Mouse (Mus musculus) liver, embryonic 11.5 days (tissue): ENCODE measurements around the gene Sat2. TPM values are rescaled to one million over a fixed set of nuclear protein-coding genes. Genes with fewer than 3 reads are reported as not detected.

Source experiments
- ATAC-seq: fragments of 200-750 bp; cut with Nextera tagmentation; replicated peaks from 2 replicates; pipeline ENCODE4 v1.8.0; 2017; ENCODE audit warnings: moderate number of reproducible peaks, mild to moderate bottlenecking, moderate TSS enrichment, moderate library complexity; ENCODE audit not compliant: low FRiP score
- DNase-seq: peaks from one replicate; pipeline ENCODE4 v3.0.0-alpha.2; 2017; ENCODE audit warnings: low spot score
- H3K27ac ChIP-seq: fragments of 300-500 bp; sonication (generic); 2 replicates; pipeline ENCODE4 v1.5.1; 2014; ENCODE audit warnings: mild to moderate bottlenecking, low read depth, low read length, control low read depth
- H3K27me3 ChIP-seq: fragments of 300-500 bp; sonication (generic); replicated peaks from 2 replicates; pipeline ENCODE4 v1.6.1; 2014; ENCODE audit warnings: low read length, mixed read lengths; ENCODE audit not compliant: control insufficient read depth, insufficient read depth
- H3K36me3 ChIP-seq: fragments of 300-500 bp; sonication (generic); 2 replicates; pipeline ENCODE4 v1.6.1; 2014; ENCODE audit warnings: mild to moderate bottlenecking, low read length, moderate library complexity, mixed read lengths; ENCODE audit not compliant: control insufficient read depth, insufficient read depth
- H3K4me1 ChIP-seq: fragments of 300-500 bp; sonication (generic); replicated peaks from 2 replicates; pipeline ENCODE4 v1.6.1; 2014; ENCODE audit warnings: low read length, mixed read lengths; ENCODE audit not compliant: control insufficient read depth, insufficient read depth
- H3K4me2 ChIP-seq: fragments of 300-500 bp; sonication (generic); 2 replicates; pipeline ENCODE4 v1.6.1; 2014; ENCODE audit warnings: mild to moderate bottlenecking, control low read depth, moderate library complexity
- H3K4me3 ChIP-seq: fragments of 300-500 bp; sonication (generic); 2 replicates; pipeline ENCODE4 v1.5.1; 2014; ENCODE audit warnings: low read depth, low read length, control low read depth
- H3K9ac ChIP-seq: fragments of 300-500 bp; sonication (generic); 2 replicates; pipeline ENCODE4 v1.6.1; 2014; ENCODE audit warnings: low read depth, low read length, control low read depth
- H3K9me3 ChIP-seq: fragments of 300-500 bp; sonication (generic); 2 replicates; pipeline ENCODE4 v1.6.1; 2016; ENCODE audit warnings: low read length, inconsistent platforms, mixed read lengths; ENCODE audit not compliant: control insufficient read depth
- WGBS: fragments of 180-500 bp; shearing (Covaris S2); extraction: QIAGEN DNeasy Blood & Tissue Kit; methylation state at CpG from one replicate; pipeline ENCODE4 v1.1.7; 2014; 5-methylcytosine and 5-hydroxymethylcytosine counted together
- polyA plus RNA-seq: library from polyadenylated mRNA; unstranded; fragments of >200 nt; fragmentation: Nextera tagmentation; extraction: Ambion mirVana; gene quantifications from 2 replicates; pipeline ENCODE4 v1.2.1, GENCODE M21; 2014

Gene Sat2
- polyA plus RNA-seq, 1 experiment from 2014 or later: 16.7 TPM

DNA sequence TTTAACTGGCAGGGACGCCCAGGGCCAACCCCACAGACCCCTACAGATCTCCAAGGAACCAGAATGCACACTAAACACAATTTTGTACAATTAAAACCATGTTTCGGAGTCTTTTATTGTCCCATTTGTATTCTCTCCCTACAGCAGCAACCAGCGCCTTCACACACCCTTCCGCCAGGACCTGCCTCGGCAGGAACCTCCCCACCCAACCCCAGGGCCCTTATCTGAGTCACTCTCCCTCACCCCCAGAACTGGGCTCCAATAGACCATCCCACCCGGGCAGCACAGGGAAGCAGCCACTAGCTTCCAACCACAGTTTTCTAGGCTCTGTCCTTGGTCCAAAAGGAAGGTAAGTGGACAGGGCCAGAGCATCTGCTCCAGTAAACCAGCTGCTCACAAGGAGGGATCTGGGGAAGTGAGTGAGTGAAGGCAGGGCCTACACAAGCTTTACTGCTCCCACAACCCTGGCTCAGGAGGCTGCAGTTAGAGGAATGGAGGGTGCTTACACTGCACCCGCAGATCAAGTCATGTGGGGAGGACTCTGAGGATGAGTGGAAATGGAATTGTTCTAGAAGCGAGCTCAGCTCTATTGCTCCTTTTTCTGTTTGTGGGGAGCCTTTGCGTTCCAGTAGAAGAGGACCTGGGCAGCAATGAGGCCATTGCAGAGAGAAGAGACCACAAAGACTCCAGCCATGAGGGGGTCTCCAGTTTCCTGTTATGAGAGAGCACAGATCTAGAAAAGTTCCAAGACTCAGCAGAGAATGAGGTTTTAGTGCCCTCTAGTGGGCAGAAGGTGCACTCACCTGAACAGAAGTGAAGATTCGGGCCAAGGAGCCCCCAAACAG is 35.0 kb downstream of the Sat2 start:
- H3K4me2 ChIP-seq: peak overlapping the region; percentile 17; the same call in 1 of the 2 replicates
- 0 out of 2 replicates have a peak, but pooled peaks have one; percentile 44 for ATAC-seq

DNA sequence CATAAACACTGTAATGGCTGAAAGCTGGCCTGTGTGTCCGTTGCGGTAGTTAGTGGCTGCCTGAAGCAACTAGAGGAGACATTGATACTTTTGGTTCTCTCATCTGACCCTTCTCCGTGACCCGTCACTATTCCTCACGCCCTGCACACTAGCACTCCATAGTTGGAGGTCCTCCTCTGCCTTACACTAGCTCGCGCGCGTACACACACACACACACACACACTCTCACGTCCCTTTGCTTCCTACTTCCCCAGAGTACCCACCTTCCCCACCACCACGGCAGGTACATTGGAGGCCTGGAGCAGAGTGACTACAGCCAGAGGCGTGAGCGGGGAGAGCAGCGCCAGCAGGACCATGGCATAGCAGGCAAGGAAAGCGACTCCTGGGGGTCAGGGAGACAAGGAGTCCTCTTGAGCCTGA is 35.6 kb downstream of the Sat2 start:
- Histone ChIP-seq H3K27ac (no peak overlapping the region), H3K4me2 (no peak overlapping the region), H3K4me3 (no peak overlapping the region), H3K9me3 (no peaks in the 10 kb centered on the region), H3K36me3 (peaks cover 29% of the 10 kb centered on the region), H3K4me1 (peaks cover 35% of the 10 kb centered on the region), H3K9ac (no peak overlapping the region), H3K27me3 (no peaks in the 10 kb centered on the region)
- ATAC-seq: no peak
- no peak for DNase-seq
- WGBS: 83% methylated on average over 15 of the region's 15 CpGs

More for the DNA sequence above, 35.0 kb downstream of the Sat2 start:
- peaks cover 35% of the 10 kb centered on the region for H3K36me3 ChIP-seq
- H3K9me3 ChIP-seq: no peaks in the 10 kb centered on the region
- 0 out of 2 replicates have a peak overlapping the region, but pooled peaks have one; percentile 23 for H3K27ac ChIP-seq
- DNase-seq: no peak
- H3K27me3 ChIP-seq: no peaks in the 10 kb centered on the region
- H3K4me3 ChIP-seq: no peak overlapping the region
- 0 out of 2 replicates have a peak overlapping the region, but pooled peaks have one; percentile 3 for H3K9ac ChIP-seq
- H3K4me1 ChIP-seq: peaks cover 35% of the 10 kb centered on the region
- 66% methylated on average over 10 of the region's 10 CpGs for WGBS

DNA sequence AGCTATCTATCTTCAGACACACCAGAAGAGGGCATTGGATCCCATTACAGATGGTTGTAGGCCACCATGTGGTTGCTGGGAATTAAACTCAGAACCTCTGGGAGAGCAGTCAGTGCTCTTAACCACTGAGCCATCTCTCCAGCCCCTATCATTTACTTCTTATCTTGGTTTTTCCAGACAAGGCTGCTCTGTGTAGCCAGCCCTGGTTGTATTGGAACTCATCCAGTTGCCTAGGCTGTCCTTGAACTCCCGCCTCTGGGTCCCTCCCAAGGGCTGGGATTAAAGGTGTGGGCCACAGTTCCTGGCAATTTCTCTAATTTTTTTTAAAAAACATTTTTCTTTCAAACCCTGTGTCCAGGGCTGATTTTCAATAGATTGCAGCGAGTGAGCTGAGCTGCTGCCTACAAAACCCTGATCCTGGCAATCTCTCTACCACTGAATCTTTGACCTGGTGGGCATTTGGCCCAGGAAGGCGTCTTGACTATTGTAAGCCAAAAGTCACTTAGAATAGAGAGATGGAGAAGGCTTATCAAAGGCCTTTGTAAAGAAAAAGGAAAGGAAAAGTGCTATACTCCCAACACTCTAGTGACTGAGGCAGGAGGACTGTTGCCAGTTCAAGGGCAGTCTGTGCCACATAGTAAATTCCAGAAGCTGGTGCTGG is 39.5 kb downstream of the Sat2 start:
- Histone ChIP-seq H3K9me3 (no peaks in the 10 kb centered on the region), H3K27ac (peak overlapping the region; percentile 94), H3K4me3 (peak overlapping the region; percentile 60), H3K27me3 (no peaks in the 10 kb centered on the region), H3K4me1 (peaks cover 31% of the 10 kb centered on the region), H3K36me3 (peaks cover 31% of the 10 kb centered on the region), H3K4me2 (peak overlapping the region; percentile 75), H3K9ac (peak overlapping the region; percentile 81)
- WGBS: 59% methylated on average over 3 of the region's 3 CpGs
- DNase-seq (no peak), ATAC-seq (no peak)

DNA sequence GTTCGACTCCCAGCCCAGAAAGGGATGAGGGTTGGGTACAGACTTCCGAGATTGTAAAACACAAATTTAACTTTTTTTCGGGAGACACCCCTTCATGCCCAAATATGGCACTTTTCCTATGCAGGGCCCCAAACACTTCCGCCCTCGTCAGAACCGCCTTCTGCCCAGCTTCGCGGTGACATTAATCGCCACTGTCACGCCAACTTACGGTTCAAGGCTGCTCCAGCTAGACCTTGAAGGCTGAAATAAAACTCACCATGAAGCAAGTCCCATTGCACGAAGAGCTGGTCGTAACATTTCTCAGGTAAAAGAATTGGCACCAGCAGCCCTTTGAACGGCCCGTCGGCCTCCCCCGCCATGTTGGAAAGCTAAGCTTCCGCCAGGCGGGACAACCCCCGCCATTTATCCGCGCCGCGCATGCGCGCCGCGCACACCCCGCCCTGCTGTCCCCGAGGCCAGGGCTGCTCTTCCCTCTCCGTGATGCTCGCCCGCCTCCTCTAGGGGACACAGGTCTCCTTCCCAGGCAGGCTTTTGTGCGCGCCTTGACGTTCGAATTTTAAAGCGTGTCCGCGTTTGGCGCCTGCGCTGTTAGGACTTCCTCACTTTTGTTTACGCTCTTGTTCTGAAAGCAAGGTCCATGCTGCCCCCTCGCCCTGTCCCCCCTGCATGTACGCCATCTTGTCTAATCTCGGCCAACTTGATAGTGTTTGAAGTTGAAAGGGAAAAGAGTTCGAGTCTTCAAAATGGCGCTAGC is 40.6 kb downstream of the Sat2 start, which contains the start of gene Mpdu1:
Gene Mpdu1, minus strand, starts transcription at position 430 of the 754 bp plus-strand sequence.
- peak within 1 kb of the TSS; percentile 75 for H3K4me2 ChIP-seq
- DNase-seq (peak; percentile 95), ATAC-seq (peak; percentile 90)
- peak within 1 kb of the TSS; percentile 60 for H3K4me3 ChIP-seq
- WGBS: under 1% methylated on average over 48 of the region's 48 CpGs
- H3K27ac ChIP-seq: peak within 1 kb of the TSS; percentile 94
- peaks cover 23% of the 10 kb centered on the region for H3K4me1 ChIP-seq
- peaks cover 29% of the 10 kb centered on the region for H3K36me3 ChIP-seq
- no peaks in the 10 kb centered on the region for H3K9me3 ChIP-seq
- no peaks in the 10 kb centered on the region for H3K27me3 ChIP-seq
- peak within 1 kb of the TSS; percentile 81 for H3K9ac ChIP-seq

DNA sequence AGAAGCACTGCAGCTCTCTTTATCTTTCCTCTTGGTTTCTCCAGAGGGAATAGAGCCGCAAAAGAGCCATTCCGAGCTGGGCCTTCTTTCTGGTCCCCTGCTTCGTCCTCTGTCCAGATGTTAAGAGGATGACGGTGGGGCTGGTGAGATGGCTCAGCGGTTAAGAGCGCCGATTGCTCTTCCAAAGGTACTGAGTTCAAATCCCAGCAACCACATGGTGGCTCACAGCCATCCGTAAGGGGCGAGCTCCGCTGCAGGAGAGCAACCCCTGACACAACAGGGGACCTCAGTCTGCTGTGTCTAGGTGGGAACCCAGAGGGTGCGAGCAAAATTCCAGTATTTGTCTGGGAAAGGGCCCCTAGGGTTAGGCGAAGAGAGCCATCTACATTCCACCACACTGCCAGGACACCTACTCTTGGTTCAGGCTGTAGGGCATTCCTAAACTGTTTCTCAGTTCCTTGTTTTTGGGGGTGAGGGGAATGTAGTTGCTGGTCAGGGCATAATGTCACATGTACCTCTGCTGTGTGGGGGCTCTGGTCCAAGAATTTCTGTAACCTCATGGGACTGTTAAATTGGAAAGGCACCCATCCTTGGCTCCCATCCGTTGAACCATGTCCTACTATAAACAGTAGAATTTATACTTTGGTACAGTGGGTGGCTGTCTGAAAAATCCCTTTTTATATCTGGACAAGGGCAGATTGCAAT is 41.3 kb downstream of the Sat2 start:
- Histone ChIP-seq H3K9me3 (no peaks in the 10 kb centered on the region), H3K36me3 (peaks cover 28% of the 10 kb centered on the region), H3K9ac (peak overlapping the region; percentile 81), H3K27ac (peak overlapping the region; percentile 94), H3K4me1 (peaks cover 23% of the 10 kb centered on the region), H3K4me2 (peak overlapping the region; percentile 75), H3K27me3 (no peaks in the 10 kb centered on the region), H3K4me3 (peak overlapping the region; percentile 60)
- WGBS: 68% methylated on average over 13 of the region's 13 CpGs
- no peak for DNase-seq
- no peak for ATAC-seq

DNA sequence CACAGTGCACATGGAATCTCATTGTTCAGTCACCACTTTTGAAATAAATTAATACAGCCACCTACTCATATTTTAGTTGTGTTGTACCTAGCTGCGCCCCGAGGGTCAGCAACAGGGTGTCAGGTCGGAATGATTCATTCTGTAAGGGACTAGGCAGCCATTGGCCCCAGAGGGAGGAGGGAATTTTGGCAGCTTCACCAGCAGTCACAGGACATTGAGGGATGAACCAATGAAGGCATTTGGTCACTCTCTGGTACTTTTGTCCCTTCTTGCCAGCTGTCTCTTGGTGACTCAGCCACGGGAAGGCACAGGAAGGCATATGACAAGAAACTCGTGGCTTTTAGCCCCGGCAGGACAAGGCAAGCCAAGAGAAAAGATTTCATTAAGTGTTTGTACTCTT is 42.0 kb downstream of the Sat2 start:
- no peak for ATAC-seq
- Histone ChIP-seq H3K4me2 (peak overlapping the region; percentile 75), H3K4me1 (peaks cover 23% of the 10 kb centered on the region), H3K4me3 (peak overlapping the region; percentile 60), H3K27ac (peak overlapping the region; percentile 94; the same call in 1 of the 2 replicates), H3K36me3 (peaks cover 33% of the 10 kb centered on the region), H3K9me3 (no peaks in the 10 kb centered on the region), H3K27me3 (no peaks in the 10 kb centered on the region), H3K9ac (peak overlapping the region; percentile 81)
- 78% methylated on average over 6 of the region's 6 CpGs for WGBS
- DNase-seq: no peak

DNA sequence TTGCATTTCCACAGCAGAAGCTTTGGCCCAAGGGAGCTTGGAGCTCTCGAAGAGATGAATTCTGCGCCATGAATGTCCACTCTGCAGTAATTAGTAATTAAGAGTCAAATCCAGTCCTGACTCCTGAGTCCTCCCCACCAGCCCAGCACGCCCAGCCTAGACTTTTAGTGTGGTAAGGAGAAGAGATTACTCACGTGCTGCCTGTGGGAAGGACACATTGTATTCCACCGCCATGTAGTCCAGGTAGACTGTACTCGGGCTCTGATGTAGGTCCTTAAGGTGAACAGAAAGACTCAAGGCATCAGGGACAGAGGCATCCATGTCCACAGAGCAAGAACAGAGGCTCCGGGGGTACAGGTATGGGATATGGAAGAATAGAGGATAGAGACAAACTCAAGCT is 43.0 kb downstream of the Sat2 start:
- Histone ChIP-seq H3K9ac (no peak overlapping the region), H3K9me3 (no peaks in the 10 kb centered on the region), H3K27me3 (no peaks in the 10 kb centered on the region), H3K4me1 (peaks cover 32% of the 10 kb centered on the region), H3K36me3 (peaks cover 39% of the 10 kb centered on the region), H3K4me3 (peak overlapping the region; percentile 19; the same call in 1 of the 2 replicates), H3K4me2 (peak overlapping the region; percentile 13), H3K27ac (no peak overlapping the region; the same call in 1 of the 2 replicates)
- ATAC-seq: no peak
- no peak for DNase-seq
- 90% methylated on average over 7 of the region's 7 CpGs for WGBS
